Mouse (Mus musculus) cerebellum, adult 2 months (tissue): ENCODE data around the gene Eif3a.

Experiments
- CTCF ChIP-seq: fragments of 200-500 bp; IDR thresholded peaks from 2 replicates; pipeline ENCODE4 v1.5.1; 2011; ENCODE audit warnings: low read depth, mild to moderate bottlenecking, control low read depth, low read length, moderate library complexity, borderline replicate concordance; ENCODE audit not compliant: insufficient read depth
- POLR2A ChIP-seq: fragments of 200-500 bp; IDR thresholded peaks from 2 replicates; pipeline ENCODE4 v1.6.1; 2011; ENCODE audit warnings: low read length, control low read depth, borderline replicate concordance; ENCODE audit not compliant: insufficient read depth

DNA sequence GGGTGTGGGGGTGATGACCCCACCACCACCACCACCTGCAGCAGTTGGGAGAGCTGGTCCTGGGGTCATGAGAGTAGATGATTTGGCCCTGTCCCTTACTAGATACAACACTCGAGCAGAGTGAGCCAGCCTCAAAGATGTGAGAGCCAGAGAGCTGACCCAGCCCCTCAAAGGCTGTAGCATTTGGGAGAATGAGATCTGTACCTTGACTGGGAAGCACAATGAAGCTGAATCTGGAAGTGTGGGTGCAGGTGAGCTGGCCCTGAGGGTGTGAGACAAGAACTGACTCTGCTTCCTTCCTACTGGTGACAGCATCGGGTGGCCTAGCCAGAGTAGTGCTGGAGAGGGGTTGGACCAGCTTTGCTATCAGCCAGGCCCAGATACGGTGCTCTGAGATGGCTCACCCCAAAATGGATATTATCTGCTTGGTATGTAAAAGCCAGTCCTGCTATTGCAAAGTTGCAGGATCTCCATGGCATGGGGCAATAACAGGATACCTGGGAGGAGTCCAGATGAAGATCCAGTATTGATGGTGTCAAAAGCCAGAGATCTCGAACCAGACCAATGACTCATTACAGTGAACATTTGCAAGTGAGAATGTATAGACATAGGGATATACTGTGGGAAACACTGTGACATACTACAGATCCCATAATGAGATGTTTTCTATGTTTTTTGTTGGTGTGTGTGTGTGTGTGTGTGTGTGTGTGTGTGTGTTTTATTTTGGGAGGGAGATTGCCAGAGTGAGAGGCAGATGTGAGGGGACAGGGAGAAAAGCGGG, 46.5 kb downstream of the Eif3a start:
- TF ChIP-seq CTCF (no peak), POLR2A (no peak)
